Mouse (Mus musculus): ENCODE results near the gene Etnk1. TPM values are rescaled to one million over a fixed set of nuclear protein-coding genes. Genes with fewer than 3 reads are reported as not detected.
"Not testable (repeated sequence)": the region's sequence is repeated elsewhere in the genome, so short reads cannot be mapped to it uniquely, and the experiment has no call there.

The Etnk1 gene
- total RNA-seq (2021) = 10 to 100 TPM; 23.1 to 26.1 TPM

GRCm38 (mm10) chr6:143166452-143167357 lies at the start of gene Etnk1:
Etnk1 (plus strand) TSS chr6:143167221.
- intact Hi-C loops (cut with DNase I) = loop anchor here (2.0 kb wide), 1 partner anchor 68 kb away; no protein-coding TSS in a partner anchor
- peak; percentile 94 for DNase-seq (ENCODE audit: low spot score)

DNA sequence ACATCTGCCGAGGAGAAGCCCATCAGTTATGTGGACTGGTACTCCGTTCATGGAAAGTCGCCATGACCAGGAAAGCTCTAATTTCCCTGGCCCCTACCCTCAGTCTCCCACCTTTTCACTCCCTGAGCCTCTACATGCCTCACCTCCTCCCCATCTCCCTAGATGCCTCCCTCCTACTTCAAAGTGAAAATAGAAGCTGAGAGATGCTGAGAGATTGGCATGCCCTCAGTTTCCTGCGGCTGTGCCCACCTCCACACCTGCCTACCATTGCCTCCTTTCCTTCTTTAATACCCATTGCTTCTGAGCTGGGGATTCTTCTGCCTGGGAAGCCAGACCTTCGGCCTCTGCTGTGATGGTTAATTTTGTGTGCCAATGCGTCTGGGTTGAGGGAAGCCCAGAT lies 47.7 kb upstream of the Etnk1 start:
- DNase-seq (ENCODE audit: low spot score) = no peak
- intact Hi-C loops (cut with DNase I) = no loop called here

DNA sequence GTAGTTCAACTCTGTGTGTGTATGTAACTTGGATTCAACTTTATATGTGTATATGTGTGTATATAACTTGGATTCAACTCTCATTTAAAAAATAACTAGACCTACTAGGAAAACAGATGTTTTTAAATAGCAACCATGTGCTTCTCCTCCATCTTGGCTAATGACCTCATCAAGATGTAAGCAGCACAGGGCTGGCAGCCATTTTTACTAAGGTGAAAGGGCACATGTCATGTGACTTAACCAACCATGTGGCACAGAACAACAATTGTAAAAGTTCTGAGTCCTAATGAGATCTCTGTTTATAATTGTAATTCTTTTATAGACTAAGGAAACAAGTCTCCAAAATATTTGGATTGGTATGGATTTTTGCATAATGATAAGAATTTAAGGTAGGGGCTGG lies 41.3 kb upstream of the Etnk1 start:
- DNase-seq (ENCODE audit: low spot score) = no peak
- intact Hi-C loops (cut with DNase I) = no loop called here

GRCm38 (mm10) chr6:143129466-143129865 lies 37.6 kb upstream of the Etnk1 start:
- intact Hi-C loops (cut with DNase I) = no loop called here
- no peak for DNase-seq (ENCODE audit: low spot score)

DNA sequence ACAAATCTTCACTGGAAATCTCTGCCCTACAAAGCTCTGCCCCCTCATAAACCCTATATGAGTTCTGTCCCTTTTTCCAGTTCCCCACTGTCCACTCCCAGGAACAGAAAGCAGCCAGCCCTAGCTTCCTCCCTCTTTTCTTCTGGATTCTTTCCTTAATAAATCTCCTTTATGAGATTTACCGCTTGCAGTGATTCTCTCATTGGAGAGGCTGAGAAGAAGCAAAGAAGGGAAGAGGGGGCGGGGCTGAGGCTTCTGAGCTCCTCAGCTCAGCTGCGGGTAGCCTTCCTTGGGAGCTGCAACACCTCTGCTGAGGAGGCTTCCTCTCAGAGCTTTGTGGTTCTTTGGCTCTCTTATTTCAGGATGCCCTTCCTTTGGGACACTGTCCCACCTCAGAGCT lies 37.1 kb upstream of the Etnk1 start:
- no peak for DNase-seq (ENCODE audit: low spot score)
- intact Hi-C loops (cut with DNase I) = no loop called here

DNA sequence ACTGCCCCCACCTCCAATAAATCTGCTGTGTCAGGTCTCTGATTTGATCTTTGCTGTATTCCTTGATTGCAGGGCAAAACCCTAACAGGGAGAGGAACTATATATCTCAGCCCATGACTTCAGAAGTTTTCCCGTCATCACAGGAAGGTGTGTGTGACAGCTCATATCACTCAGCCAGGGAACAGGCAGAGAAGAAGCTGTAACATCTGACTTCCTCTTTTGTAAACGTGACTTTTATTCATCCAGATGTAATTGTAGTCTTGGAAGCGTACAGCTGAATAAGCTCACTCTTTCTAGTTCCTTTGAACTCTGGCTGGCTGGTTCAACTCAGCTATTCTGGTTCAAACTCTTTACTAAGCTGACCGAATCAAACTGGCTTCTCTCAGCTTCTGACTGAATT lies 36.6 kb upstream of the Etnk1 start:
- no peak for DNase-seq (ENCODE audit: low spot score)
- intact Hi-C loops (cut with DNase I) = no loop called here

GRCm38 (mm10) chr6:143131895-143132652 lies 34.9 kb upstream of the Etnk1 start:
- intact Hi-C loops (cut with DNase I) = no loop called here
- no peak for DNase-seq (ENCODE audit: low spot score)

GRCm38 (mm10) chr6:143133150-143133549 lies 33.9 kb upstream of the Etnk1 start:
- intact Hi-C loops (cut with DNase I) = no loop called here
- no peak for DNase-seq (ENCODE audit: low spot score)

- DNase-seq (ENCODE audit: low spot score) = no peak
- intact Hi-C loops (cut with DNase I) = no loop called here
Observed at GRCm38 (mm10) chr6:143135097-143135496, 31.9 kb upstream of the Etnk1 start.

GRCm38 (mm10) chr6:143136688-143137087 lies 30.3 kb upstream of the Etnk1 start:
- no peak for DNase-seq (ENCODE audit: low spot score)
- intact Hi-C loops (cut with DNase I) = no loop called here

DNA sequence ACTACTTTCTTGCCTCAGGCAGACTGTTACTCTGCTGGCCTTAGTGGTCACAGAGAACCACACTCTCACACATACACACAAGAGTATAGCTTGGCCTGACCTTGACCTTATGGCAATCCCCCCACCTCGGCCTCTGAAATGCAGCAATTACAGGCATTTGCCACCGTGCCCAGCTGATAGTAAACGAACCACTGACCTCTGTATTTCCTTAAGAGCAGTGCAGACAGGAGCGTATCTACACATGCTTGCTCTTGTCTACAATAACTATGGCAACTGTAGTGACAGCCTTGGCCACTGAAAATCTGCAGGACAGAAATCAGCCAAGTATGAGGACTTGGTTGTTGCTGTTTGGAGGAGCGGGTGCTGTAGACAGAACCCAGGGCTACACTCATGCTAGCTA lies 29.7 kb upstream of the Etnk1 start:
- DNase-seq (ENCODE audit: low spot score) = no peak
- intact Hi-C loops (cut with DNase I) = no loop called here

DNA sequence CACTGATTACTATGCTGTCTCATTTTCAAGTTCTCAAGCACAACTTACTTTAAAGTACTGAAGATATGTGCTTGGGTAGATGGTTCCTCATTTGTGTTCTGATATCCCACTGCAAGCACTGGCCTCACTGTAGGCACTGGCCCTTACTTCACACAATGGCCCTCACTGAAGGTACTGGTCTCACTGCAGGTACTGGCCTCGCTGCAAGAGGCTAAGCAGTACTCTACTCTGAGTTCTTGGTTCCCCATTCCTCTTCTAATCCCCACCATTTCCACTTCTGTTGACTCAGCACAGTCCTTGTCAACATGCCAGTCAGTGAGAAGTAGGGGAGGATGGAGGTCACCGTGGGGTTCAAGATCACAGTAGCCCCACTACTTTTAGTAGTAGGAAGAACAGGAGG lies 27.6 kb upstream of the Etnk1 start:
- intact Hi-C loops (cut with DNase I) = no loop called here
- no peak for DNase-seq (ENCODE audit: low spot score)

- no peak for DNase-seq (ENCODE audit: low spot score)
- intact Hi-C loops (cut with DNase I) = no loop called here
Observed at GRCm38 (mm10) chr6:143140884-143141283, 26.1 kb upstream of the Etnk1 start.

- intact Hi-C loops (cut with DNase I); DNase-seq (ENCODE audit: low spot score): not testable (repeated sequence)
Observed at GRCm38 (mm10) chr6:143141624-143142592, 25.1 kb upstream of the Etnk1 start.

DNA sequence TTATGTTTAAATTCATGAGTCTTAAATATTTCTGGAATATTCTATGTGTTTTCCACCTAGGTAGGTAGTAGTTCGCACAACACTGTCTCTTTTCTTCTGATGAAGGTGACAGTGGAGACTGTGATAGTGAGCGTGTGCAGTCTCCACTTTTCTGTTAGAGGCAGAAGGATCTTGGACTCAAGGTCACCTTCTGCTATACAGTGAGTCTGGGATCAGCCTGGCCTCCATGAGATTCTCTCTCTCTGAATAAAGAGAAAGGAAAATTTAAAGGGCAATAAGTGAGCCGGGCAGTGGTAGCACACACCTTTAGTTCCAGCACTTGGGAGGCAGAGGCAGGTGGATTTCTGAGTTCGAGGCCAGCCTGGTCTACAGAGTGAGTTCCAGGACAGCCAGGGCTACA lies 24.2 kb upstream of the Etnk1 start:
- intact Hi-C loops (cut with DNase I) = no loop called here

GRCm38 (mm10) chr6:143143321-143143720 lies 23.7 kb upstream of the Etnk1 start:
- no peak for DNase-seq (ENCODE audit: low spot score)
- intact Hi-C loops (cut with DNase I) = no loop called here

More for the DNA sequence above, 24.2 kb upstream of the Etnk1 start:
- DNase-seq (ENCODE audit: low spot score) = no peak

DNA sequence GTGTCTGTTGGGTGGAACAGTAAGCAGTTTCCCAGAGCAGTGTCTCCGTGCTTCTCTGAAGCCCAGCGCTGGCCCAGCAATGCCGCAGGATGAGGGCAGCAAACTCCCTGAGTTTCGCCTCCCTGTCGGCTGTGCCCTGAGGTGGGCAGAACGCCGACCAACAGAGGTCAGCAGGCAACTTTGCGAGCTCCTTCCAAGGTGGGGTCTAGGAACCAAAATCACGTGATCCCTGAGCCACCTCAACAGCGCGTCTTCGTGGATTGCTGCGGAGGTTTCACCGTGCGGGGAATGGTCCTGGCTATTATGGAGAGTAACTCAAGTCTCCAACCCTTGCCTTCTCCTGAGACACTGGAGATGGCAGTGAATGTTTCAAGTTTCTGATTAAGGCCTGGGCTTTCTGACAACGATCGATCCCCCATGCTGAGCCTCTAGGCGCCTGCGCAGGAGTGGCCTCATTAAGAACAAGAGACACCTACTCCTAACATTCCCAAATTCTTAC lies 23.2 kb upstream of the Etnk1 start:
- no peak for DNase-seq (ENCODE audit: low spot score)
- intact Hi-C loops (cut with DNase I) = no loop called here

DNA sequence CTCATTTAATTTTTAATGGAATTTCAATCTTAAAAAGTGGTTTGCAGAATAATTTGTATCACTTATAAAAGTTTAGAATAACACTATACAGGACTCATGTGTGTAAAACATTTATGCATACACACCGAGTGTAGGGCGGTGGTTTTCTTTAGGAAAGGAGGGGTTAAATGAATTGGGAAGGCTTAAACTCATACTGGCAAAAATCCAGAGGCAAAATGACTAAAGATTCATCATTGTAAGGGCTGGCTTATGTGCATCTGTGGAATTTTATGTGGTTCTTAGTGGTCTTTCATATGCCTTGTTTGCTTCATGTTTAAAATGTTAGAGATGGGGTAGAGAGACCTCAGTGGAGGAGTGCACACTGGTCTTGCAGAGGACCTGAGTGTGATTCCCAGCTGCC lies 22.5 kb upstream of the Etnk1 start:
- DNase-seq (ENCODE audit: low spot score) = no peak
- intact Hi-C loops (cut with DNase I) = no loop called here

- intact Hi-C loops (cut with DNase I) = no loop called here
Observed at GRCm38 (mm10) chr6:143145051-143145450, 22.0 kb upstream of the Etnk1 start.

DNA sequence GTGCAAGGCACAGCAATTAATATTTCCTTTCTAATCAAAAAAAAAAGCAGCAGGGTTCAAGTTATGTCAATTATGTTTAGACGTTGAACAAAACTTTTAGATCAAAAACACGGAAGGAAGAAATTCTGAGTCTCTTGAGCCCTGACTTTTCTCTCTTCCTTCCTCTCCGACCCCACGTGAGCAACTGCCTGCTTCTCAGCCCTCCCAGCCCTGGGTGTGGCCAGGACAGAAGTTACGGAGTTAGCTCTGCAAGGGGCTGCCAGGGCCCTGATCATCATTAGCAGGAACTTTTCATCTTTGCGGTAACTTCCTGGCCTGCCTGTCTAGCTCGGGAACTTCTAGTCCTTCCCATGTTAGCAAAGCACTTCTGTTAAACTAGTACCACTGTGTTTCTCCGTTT lies 20.3 kb upstream of the Etnk1 start:
- intact Hi-C loops (cut with DNase I) = no loop called here
- peak; percentile 10 for DNase-seq (ENCODE audit: low spot score)

More at GRCm38 (mm10) chr6:143145051-143145450, 22.0 kb upstream of the Etnk1 start:
- DNase-seq (ENCODE audit: low spot score) = no peak

All from heart, postnatal 25 days (tissue).